Mouse (Mus musculus) gastrocnemius, adult 8-10 months (tissue): Measurements from ENCODE around the gene Sspn. TPM values are rescaled to one million over a fixed set of nuclear protein-coding genes. Genes with fewer than 3 reads are reported as not detected.

ENCODE experiments used
- DNase-seq, 2 experiments: peaks; one replicate each; pipeline ENCODE4 v3.0.0; 2022; ENCODE audit warnings: low spot score in 2 of 2
- total RNA-seq, 4 experiments: library from RNA; stranded (reverse); gene quantifications; 2 replicates each; pipeline ENCODE4 v1.2.4; 2022

Gene Sspn
- total RNA-seq, 4 experiments from 2014 or later = 32.1 to 47.3 (median 40.7) TPM

DNA sequence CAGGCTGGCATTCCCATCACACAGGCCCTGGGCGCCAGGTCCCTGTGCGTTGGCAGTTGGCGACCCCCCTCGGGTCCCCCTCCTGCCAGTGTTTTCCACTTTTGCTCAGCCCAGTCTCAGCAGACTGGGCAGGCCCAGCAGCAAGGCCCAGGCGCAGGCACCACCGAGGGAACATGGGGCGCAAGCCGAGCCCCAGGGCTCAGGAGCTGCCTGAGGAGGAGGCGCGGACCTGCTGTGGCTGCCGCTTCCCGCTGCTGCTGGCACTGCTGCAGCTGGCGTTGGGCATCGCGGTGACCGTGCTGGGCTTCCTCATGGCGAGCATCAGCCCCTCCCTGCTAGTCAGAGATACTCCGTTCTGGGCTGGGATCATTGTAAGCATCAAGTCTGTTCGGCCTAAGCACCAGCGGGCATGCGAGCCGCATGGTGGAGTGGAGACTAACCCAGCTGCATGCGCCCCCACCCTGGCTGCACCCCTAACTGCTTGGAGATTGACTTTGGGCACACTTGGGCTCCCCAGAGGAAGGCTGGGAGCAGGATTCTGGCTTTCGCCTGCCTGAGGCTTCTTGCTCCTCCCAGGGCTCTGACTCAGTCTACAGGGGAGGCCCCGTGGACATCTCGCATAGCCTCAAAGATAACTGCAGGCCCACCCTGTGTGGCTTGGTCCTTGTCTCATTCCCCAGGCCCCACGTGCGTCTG is 2.7 kb downstream of the Sspn start:
- peak; percentile 71 to 73 for DNase-seq

- DNase-seq = no peak
Measured at GRCm38 (mm10) chr6:145934697-145935240, 3.3 kb downstream of the Sspn start.

- DNase-seq = no peak
Measured at GRCm38 (mm10) chr6:145935912-145936311, 4.5 kb downstream of the Sspn start.

GRCm38 (mm10) chr6:145936511-145936910 is 5.1 kb downstream of the Sspn start:
- DNase-seq = no peak

GRCm38 (mm10) chr6:145940852-145941251 is 9.4 kb downstream of the Sspn start:
- DNase-seq = no peak

GRCm38 (mm10) chr6:145942263-145942966 is 11.0 kb downstream of the Sspn start:
- DNase-seq = no peak

DNA sequence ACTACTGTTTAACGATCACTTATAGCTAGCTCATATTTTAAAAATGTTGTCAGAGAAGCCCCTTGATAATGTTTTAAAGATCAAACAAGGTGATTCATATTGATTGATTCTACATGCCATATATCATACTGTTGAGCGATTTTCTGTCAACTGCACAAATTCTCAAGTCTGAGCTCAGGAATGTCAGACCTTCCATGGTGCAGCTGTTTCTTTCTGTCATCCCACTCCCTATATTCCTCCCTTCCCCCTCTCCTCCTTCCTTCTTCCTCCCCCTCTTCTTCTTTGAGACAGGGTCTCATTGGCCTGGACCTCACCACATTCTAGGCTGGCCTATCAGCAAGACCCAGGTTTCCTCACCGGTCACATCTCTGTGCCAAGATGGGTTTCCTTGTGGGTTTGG is 12.0 kb downstream of the Sspn start:
- no peak for DNase-seq

GRCm38 (mm10) chr6:145945700-145946344 is 14.4 kb downstream of the Sspn start:
- DNase-seq = no peak

GRCm38 (mm10) chr6:145949049-145949448 is 17.6 kb downstream of the Sspn start:
- DNase-seq = no peak

GRCm38 (mm10) chr6:145950626-145951025 is 19.2 kb downstream of the Sspn start:
- DNase-seq = no peak

DNA sequence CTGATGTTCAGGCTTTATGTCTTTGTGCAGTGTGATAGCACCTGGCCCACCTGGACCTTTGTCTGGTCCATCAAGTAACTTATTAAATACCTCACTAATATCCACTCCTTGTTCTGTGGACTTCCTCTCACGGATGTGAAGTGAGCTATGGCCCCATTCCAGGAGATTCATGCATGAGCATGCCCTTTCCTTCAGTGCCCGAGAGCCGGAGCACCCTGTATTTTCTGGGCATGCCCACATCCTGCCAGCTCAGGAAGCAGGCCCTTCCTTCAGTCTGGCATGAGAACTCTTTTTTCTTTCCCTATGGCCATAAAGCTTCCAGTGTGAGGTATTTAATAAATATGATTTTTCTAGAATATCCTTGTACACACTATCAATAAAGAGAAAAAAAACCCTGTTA is 21.2 kb downstream of the Sspn start:
- no peak for DNase-seq

- no peak for DNase-seq
Measured at GRCm38 (mm10) chr6:145953121-145953896, 21.9 kb downstream of the Sspn start.

- no peak for DNase-seq
Measured at GRCm38 (mm10) chr6:145957427-145957965, 26.1 kb downstream of the Sspn start.

- peak in 1 of 2 experiments; percentile 64 for DNase-seq
Measured at GRCm38 (mm10) chr6:145958070-145958469, 26.6 kb downstream of the Sspn start.

GRCm38 (mm10) chr6:145961047-145961446 is 29.6 kb downstream of the Sspn start:
- DNase-seq = no peak

DNA sequence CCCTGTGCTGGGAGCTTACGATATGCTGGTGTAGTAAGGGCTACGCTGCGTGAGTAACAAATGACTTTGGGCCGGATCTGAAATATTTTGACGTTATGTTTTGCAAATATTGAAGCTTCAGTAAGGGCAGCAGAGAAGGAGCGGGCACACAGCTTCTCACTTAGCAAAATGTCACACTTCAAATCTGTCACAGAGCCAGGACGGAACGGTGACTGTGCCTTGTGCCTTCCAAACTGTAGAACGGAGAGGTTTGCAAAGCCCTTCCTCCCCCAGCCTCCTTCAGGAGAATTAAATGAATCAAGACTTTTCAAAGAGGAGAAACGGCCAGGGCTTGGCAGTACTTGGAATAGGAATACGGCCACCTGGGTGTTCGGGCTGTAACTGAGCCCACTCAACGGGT is 32.5 kb downstream of the Sspn start:
- DNase-seq = no peak

- no peak for DNase-seq
Measured at GRCm38 (mm10) chr6:145967693-145968092, 36.3 kb downstream of the Sspn start.

DNA sequence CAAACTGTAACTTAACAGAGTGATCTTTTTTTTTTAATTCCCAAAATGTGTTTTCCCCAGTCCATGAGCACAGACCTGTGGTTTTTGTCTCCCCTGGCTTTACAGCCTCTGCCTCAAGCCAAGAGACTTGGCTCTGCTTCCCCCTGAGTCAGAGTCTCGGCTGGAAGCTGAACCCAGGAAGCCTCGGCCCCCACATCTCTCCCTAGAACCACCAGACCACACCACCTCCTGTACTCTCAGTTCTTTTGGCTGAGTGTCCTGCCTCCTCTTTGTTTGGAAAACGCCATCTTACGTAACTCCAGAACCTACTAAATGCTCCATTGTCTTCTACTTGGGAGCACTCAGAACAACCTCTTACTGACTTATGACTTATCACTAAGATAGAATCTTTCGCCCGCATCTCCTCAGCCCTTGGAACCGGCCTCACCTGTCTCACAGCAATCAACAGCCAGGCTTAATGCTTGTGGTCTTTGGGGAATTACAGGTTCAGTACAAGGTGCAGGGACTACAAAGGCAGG is 36.9 kb downstream of the Sspn start:
- DNase-seq = peak; percentile 48 to 71

GRCm38 (mm10) chr6:145968821-145969220 is 37.4 kb downstream of the Sspn start:
- DNase-seq = no peak

DNA sequence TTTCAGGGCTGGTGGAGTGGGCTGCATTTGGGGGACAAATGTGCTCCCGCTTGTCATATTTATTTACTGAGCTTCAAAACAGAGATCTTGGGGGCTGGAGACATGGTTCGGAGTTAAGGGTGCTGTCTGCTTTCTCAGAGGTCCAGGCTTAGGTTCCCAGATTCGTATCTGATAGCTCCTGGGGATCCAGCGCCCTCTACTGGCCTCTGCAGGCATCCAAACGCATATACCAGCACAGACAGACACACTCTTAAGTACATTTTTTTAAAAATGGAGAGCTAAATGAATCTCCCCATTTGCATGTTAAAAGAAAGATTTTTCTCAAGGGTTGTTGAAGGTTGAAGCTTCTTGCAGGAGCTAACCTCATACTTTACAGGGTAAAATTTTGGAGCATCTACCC is 38.1 kb downstream of the Sspn start:
- no peak for DNase-seq

DNA sequence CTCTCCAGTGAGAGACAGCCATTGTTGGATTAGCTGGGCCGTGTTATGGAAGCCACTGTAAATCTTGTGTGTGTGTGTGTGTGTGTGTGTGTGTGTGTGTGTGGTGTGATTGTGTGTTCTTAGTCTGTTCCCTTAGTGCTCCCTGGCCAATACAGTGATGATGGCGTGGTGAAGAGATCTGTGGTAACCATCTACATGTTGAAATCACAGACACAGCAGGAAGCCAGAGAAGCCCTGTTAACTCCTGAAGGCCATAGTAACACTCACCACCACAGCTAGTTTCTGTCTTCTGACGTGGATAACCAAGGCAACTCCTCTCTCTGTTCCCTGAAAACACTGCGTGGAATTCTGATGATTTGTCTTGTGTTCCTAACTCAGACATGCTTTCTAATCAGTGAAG is 40.7 kb downstream of the Sspn start:
- no peak for DNase-seq
